Mouse (Mus musculus) hindbrain, embryonic 10.5 days (tissue): ENCODE data around the gene Tada2b. TPM values are rescaled to one million over a fixed set of nuclear protein-coding genes. Genes with fewer than 3 reads are reported as not detected.

Experiments
- DNase-seq: peaks from one replicate; pipeline ENCODE4 v3.0.0-alpha.2; 2017; ENCODE audit warnings: low spot score
- H3K27ac ChIP-seq: fragments of 300-500 bp; sonication (generic); 2 replicates; pipeline ENCODE4 v1.5.1; 2016; ENCODE audit warnings: mild to moderate bottlenecking, moderate library complexity
- H3K27me3 ChIP-seq: fragments of 300-500 bp; sonication (generic); 2 replicates; pipeline ENCODE4 v1.6.1; 2016; ENCODE audit warnings: mild to moderate bottlenecking; ENCODE audit not compliant: poor library complexity, insufficient read depth, severe bottlenecking
- H3K36me3 ChIP-seq: fragments of 300-500 bp; sonication (generic); 2 replicates; pipeline ENCODE4 v1.6.1; 2016; ENCODE audit warnings: mild to moderate bottlenecking, moderate library complexity
- H3K4me1 ChIP-seq: fragments of 300-500 bp; sonication (generic); replicated peaks from 2 replicates; pipeline ENCODE4 v1.6.1; 2016; ENCODE audit warnings: mild to moderate bottlenecking
- H3K4me3 ChIP-seq: fragments of 300-500 bp; sonication (generic); 2 replicates; pipeline ENCODE4 v1.5.1; 2016; ENCODE audit warnings: mild to moderate bottlenecking, moderate library complexity
- H3K9me3 ChIP-seq: fragments of 300-500 bp; sonication (generic); 2 replicates; pipeline ENCODE4 v1.6.1; 2016; ENCODE audit warnings: mild to moderate bottlenecking, moderate library complexity
- WGBS: fragments of 180-500 bp; shearing (Covaris S2); methylation state at CpG from one replicate; pipeline ENCODE4 v1.1.7; 2016; 5-methylcytosine and 5-hydroxymethylcytosine counted together
- polyA plus RNA-seq: library from polyadenylated mRNA; unstranded; fragments of >200 nt; fragmentation: Nextera tagmentation; extraction: Ambion mirVana; gene quantifications from 2 replicates; pipeline ENCODE4 v1.2.1, GENCODE M21; 2016

The Tada2b gene
- polyA plus RNA-seq, 1 experiment from 2014 or later, result 1.7 TPM

- Histone ChIP-seq H3K27ac (no peak overlapping the region), H3K9me3 (no peaks in the 10 kb centered on the region), H3K4me3 (no peak overlapping the region), H3K36me3 (peaks cover 96% of the 10 kb centered on the region), H3K27me3 (no peaks in the 10 kb centered on the region), H3K4me1 (no peaks in the 10 kb centered on the region)
- no peak for DNase-seq
- 94% methylated on average over 10 of the region's 10 CpGs for WGBS
Observed at GRCm38 (mm10) chr5:36508351-36508750, 24.3 kb upstream of the Tada2b start.

GRCm38 (mm10) chr5:36505643-36506042 is 21.6 kb upstream of the Tada2b start:
- Histone ChIP-seq H3K27me3 (no peaks in the 10 kb centered on the region), H3K27ac (no peak overlapping the region), H3K4me3 (no peak overlapping the region), H3K9me3 (no peaks in the 10 kb centered on the region), H3K36me3 (peaks cover 97% of the 10 kb centered on the region), H3K4me1 (no peaks in the 10 kb centered on the region)
- DNase-seq, result no peak
- 67% methylated on average over 5 of the region's 5 CpGs for WGBS

- H3K27me3 ChIP-seq, result no peaks in the 10 kb centered on the region
- no peaks in the 10 kb centered on the region for H3K9me3 ChIP-seq
- H3K4me1 ChIP-seq, result no peaks in the 10 kb centered on the region
- peaks cover 97% of the 10 kb centered on the region for H3K36me3 ChIP-seq
- WGBS, result 86% methylated on average over 7 of the region's 7 CpGs
- H3K27ac ChIP-seq, result no peak overlapping the region
- no peak overlapping the region for H3K4me3 ChIP-seq
- no peak for DNase-seq
Observed at GRCm38 (mm10) chr5:36505235-36505634, 21.1 kb upstream of the Tada2b start.

GRCm38 (mm10) chr5:36494709-36495108 is 10.6 kb upstream of the Tada2b start:
- no peaks in the 10 kb centered on the region for H3K27me3 ChIP-seq
- H3K36me3 ChIP-seq, result peaks cover 73% of the 10 kb centered on the region
- WGBS, result 93% methylated on average over 9 of the region's 9 CpGs

GRCm38 (mm10) chr5:36493919-36494318 is 9.8 kb upstream of the Tada2b start:
- 86% methylated on average over 6 of the region's 6 CpGs for WGBS

More at GRCm38 (mm10) chr5:36494709-36495108, 10.6 kb upstream of the Tada2b start:
- Histone ChIP-seq H3K4me3 (no peak overlapping the region), H3K9me3 (0 out of 2 replicates have a peak, but pooled peaks cover 2% of the 10 kb centered on the region), H3K4me1 (no peaks in the 10 kb centered on the region), H3K27ac (no peak overlapping the region)
- no peak for DNase-seq

GRCm38 (mm10) chr5:36489225-36489624 is 5.1 kb upstream of the Tada2b start:
- H3K27ac ChIP-seq, result no peak overlapping the region
- 0 out of 2 replicates have a peak, but pooled peaks cover 4% of the 10 kb centered on the region for H3K9me3 ChIP-seq
- DNase-seq, result peak; percentile 25
- H3K27me3 ChIP-seq, result peaks cover 11% of the 10 kb centered on the region
- 45% methylated on average over 2 of the region's 2 CpGs for WGBS
- peaks cover 35% of the 10 kb centered on the region for H3K36me3 ChIP-seq
- no peak overlapping the region for H3K4me3 ChIP-seq
- peaks cover 15% of the 10 kb centered on the region for H3K4me1 ChIP-seq

More at GRCm38 (mm10) chr5:36493919-36494318, 9.8 kb upstream of the Tada2b start:
- Histone ChIP-seq H3K27me3 (no peaks in the 10 kb centered on the region), H3K4me3 (no peak overlapping the region), H3K4me1 (no peaks in the 10 kb centered on the region), H3K9me3 (0 out of 2 replicates have a peak, but pooled peaks cover 2% of the 10 kb centered on the region), H3K27ac (no peak overlapping the region), H3K36me3 (peaks cover 71% of the 10 kb centered on the region)
- no peak for DNase-seq

GRCm38 (mm10) chr5:36485306-36485705 is 1.2 kb upstream of the Tada2b start:
- WGBS, result 35% methylated on average over 19 of the region's 19 CpGs
- peak overlapping the region; percentile 88 for H3K4me3 ChIP-seq
- DNase-seq, result no peak
- peaks cover 11% of the 10 kb centered on the region for H3K27me3 ChIP-seq
- peaks cover 7% of the 10 kb centered on the region; the same call in 1 of the 2 replicates for H3K36me3 ChIP-seq
- H3K27ac ChIP-seq, result peak overlapping the region; percentile 87; the same call in 1 of the 2 replicates
- 0 out of 2 replicates have a peak, but pooled peaks cover 4% of the 10 kb centered on the region for H3K9me3 ChIP-seq
- peaks cover 42% of the 10 kb centered on the region for H3K4me1 ChIP-seq

- Histone ChIP-seq H3K27me3 (peaks cover 11% of the 10 kb centered on the region), H3K9me3 (0 out of 2 replicates have a peak, but pooled peaks cover 4% of the 10 kb centered on the region), H3K27ac (peak overlapping the region; percentile 93), H3K36me3 (0 out of 2 replicates have a peak, but pooled peaks cover 7% of the 10 kb centered on the region), H3K4me1 (peaks cover 58% of the 10 kb centered on the region), H3K4me3 (peak overlapping the region; percentile 88)
- 2% methylated on average over 58 of the region's 58 CpGs for WGBS
- peak; percentile 67 for DNase-seq
Observed at GRCm38 (mm10) chr5:36483203-36484101, 633 bp downstream of the Tada2b start.

GRCm38 (mm10) chr5:36481114-36481513 is 3.0 kb downstream of the Tada2b start:
- no peak for DNase-seq
- Histone ChIP-seq H3K4me3 (no peak overlapping the region), H3K9me3 (0 out of 2 replicates have a peak, but pooled peaks cover 4% of the 10 kb centered on the region), H3K27ac (no peak overlapping the region), H3K36me3 (peaks cover 21% of the 10 kb centered on the region), H3K27me3 (peaks cover 9% of the 10 kb centered on the region), H3K4me1 (peaks cover 58% of the 10 kb centered on the region)
- WGBS, result 72% methylated on average over 1 of the region's 1 CpGs

- H3K36me3 ChIP-seq, result peaks cover 28% of the 10 kb centered on the region
- no peak overlapping the region for H3K27ac ChIP-seq
- DNase-seq, result no peak
- no peak overlapping the region for H3K4me3 ChIP-seq
- peaks cover 54% of the 10 kb centered on the region for H3K4me1 ChIP-seq
- 95% methylated on average over 4 of the region's 4 CpGs for WGBS
- peaks cover 2% of the 10 kb centered on the region for H3K27me3 ChIP-seq
- H3K9me3 ChIP-seq, result 0 out of 2 replicates have a peak, but pooled peaks cover under 1% of the 10 kb centered on the region
Observed at GRCm38 (mm10) chr5:36480398-36480797, 3.7 kb downstream of the Tada2b start.

GRCm38 (mm10) chr5:36479735-36480134 is 4.3 kb downstream of the Tada2b start:
- Histone ChIP-seq H3K4me3 (no peak overlapping the region), H3K27ac (no peak overlapping the region), H3K9me3 (no peaks in the 10 kb centered on the region), H3K27me3 (no peaks in the 10 kb centered on the region), H3K4me1 (peaks cover 47% of the 10 kb centered on the region), H3K36me3 (peaks cover 32% of the 10 kb centered on the region)
- 92% methylated on average over 2 of the region's 2 CpGs for WGBS
- no peak for DNase-seq

- Histone ChIP-seq H3K4me3 (no peak overlapping the region), H3K27me3 (no peaks in the 10 kb centered on the region), H3K36me3 (peaks cover 40% of the 10 kb centered on the region), H3K4me1 (peaks cover 43% of the 10 kb centered on the region), H3K9me3 (no peaks in the 10 kb centered on the region), H3K27ac (no peak overlapping the region)
- 89% methylated on average over 6 of the region's 6 CpGs for WGBS
- no peak for DNase-seq
Observed at GRCm38 (mm10) chr5:36478540-36479420, 5.3 kb downstream of the Tada2b start.
